Mouse (Mus musculus) G1E (cell line): ENCODE results near the gene Gna15. TPM values are rescaled to one million over a fixed set of nuclear protein-coding genes. Genes with fewer than 3 reads are reported as not detected.

Experiments used
- ATAC-seq: 2 replicates; pipeline ENCODE4 v1.8.0; 2016; ENCODE audit warnings: mild to moderate bottlenecking; ENCODE audit not compliant: insufficient number of reproducible peaks, poor library complexity, low FRiP score, severe bottlenecking; ENCODE audit errors: extremely low read depth
- DNase-seq: peaks from one replicate; pipeline ENCODE4 v3.0.0; 2012; ENCODE audit warnings: low spot score
- H3K27me3 ChIP-seq: 2 replicates; pipeline ENCODE4 v1.6.1; 2012; ENCODE audit warnings: mild to moderate bottlenecking, low read length, inconsistent platforms; ENCODE audit not compliant: insufficient read depth
- H3K36me3 ChIP-seq: replicated peaks from 2 replicates; pipeline ENCODE3; 2012; ENCODE audit warnings: mild to moderate bottlenecking, inconsistent platforms
- H3K4me1 ChIP-seq: 2 replicates; pipeline ENCODE4 v1.6.1; 2012; ENCODE audit warnings: low read depth, low read length, inconsistent platforms, mixed read lengths; ENCODE audit not compliant: insufficient read depth
- H3K4me3 ChIP-seq: 2 replicates; pipeline ENCODE4 v1.5.1; 2012; ENCODE audit warnings: low read depth, mild to moderate bottlenecking, inconsistent platforms, low read length, moderate library complexity, mixed read lengths
- H3K9me3 ChIP-seq: replicated peaks from 2 replicates; pipeline ENCODE4 v1.6.1; 2012; ENCODE audit warnings: inconsistent platforms
- CTCF ChIP-seq: IDR thresholded peaks from 2 replicates; pipeline ENCODE4 v1.5.1; 2012; ENCODE audit warnings: low read depth, low read length, inconsistent platforms, mixed read lengths
- GATA1 ChIP-seq: IDR thresholded peaks from 2 replicates; pipeline ENCODE4 v1.6.1; 2012; ENCODE audit warnings: borderline replicate concordance, low read length, inconsistent platforms, mixed read lengths
- GATA2 ChIP-seq: IDR thresholded peaks from 2 replicates; pipeline ENCODE4 v1.6.1; 2012; ENCODE audit warnings: low read depth, low read length, inconsistent platforms, borderline replicate concordance
- POLR2AphosphoS5 ChIP-seq: IDR thresholded peaks from 2 replicates; pipeline ENCODE4 v1.6.1; 2012; ENCODE audit warnings: low read depth, low read length, inconsistent platforms; ENCODE audit not compliant: insufficient replicate concordance
- TAL1 ChIP-seq: conservative IDR thresholded peaks from 2 replicates; pipeline ENCODE4 v1.6.1; 2012; ENCODE audit warnings: low read depth, low read length, inconsistent platforms, mixed read lengths
- polyA plus RNA-seq: library from polyadenylated mRNA; stranded (reverse); fragments of >175 nt; gene quantifications from 2 replicates; pipeline ENCODE4 v1.2.3, GENCODE M21; 2012
- total RNA-seq, 2 experiments: library from RNA; stranded (forward) in 1 of 2; stranded (reverse) in 1 of 2; fragments of 200-1000 nt in 1 of 2; fragments of >200 nt in 1 of 2; fragmentation: Nextera tagmentation in 1 of 2; gene quantifications; 2 replicates each; pipeline ENCODE4 v1.2.3; 2014 to 2017

The Gna15 gene
- total and polyA plus RNA-seq, 3 experiments: 16.5 to 22.5 (median 20.1) TPM

DNA sequence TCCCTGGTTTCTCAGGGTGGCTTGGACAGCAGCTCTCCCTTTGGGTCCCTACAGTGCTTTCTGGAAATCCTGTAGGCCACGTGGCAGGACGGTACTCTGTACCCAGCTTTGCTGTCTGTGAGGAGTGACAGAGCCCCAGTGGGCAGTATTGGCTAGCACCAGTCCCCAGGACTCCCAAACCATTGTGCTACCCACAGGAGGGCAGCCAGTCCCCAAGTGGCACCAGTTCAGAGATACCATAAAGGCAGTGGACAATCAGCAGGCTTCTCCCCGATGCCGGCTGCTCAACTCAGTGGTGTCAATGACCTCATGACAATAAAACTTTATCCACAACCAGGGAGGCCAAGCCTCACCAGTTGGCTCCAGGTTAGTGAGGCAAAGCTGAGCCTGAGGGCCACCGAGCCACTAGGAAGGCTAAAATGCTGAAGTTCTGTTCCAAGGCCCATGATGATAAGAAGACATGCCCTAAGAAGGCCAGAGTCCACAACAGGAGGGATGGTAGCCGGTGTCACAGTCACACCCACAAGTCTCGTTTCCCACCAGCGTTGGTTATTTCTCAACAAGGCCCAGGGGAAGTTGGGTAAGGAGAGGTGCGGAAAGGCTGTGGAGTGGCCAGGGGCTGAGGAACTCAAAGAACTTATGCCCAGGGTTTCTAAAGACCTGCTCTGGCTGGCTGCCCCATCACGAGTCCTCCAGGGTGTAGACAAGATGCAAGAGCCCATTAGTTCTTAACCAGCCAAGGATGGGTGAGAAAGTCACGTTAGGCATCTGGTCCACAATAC lies 29.6 kb downstream of the Gna15 start:
- no peaks in the 10 kb centered on the region for H3K9me3 ChIP-seq
- H3K36me3 ChIP-seq: peaks cover 69% of the 10 kb centered on the region
- H3K4me1 ChIP-seq: peaks cover 84% of the 10 kb centered on the region
- TF ChIP-seq CTCF (no peak), GATA1 (no peak), TAL1 (no peak), POLR2AphosphoS5 (no peak), GATA2 (no peak)
- H3K27me3 ChIP-seq: no peaks in the 10 kb centered on the region
- DNase-seq (no peak), ATAC-seq (no peak)
- H3K4me3 ChIP-seq: peak overlapping the region; percentile 97; the same call in 1 of the 2 replicates

GRCm38 (mm10) chr10:81493601-81494220 lies 30.3 kb downstream of the Gna15 start:
- no peaks in the 10 kb centered on the region for H3K27me3 ChIP-seq
- no peaks in the 10 kb centered on the region for H3K9me3 ChIP-seq
- H3K4me3 ChIP-seq: peak overlapping the region; percentile 97; the same call in 1 of the 2 replicates
- peaks cover 78% of the 10 kb centered on the region for H3K4me1 ChIP-seq
- peaks cover 69% of the 10 kb centered on the region for H3K36me3 ChIP-seq
- no peak for ATAC-seq
- no peak for DNase-seq
- TF ChIP-seq TAL1 (no peak), CTCF (no peak), POLR2AphosphoS5 (no peak), GATA1 (no peak), GATA2 (no peak)

- H3K9me3 ChIP-seq: no peaks in the 10 kb centered on the region
- peak overlapping the region; percentile 2; the same call in 1 of the 2 replicates for H3K4me3 ChIP-seq
- DNase-seq (no peak), ATAC-seq (no peak)
- H3K4me1 ChIP-seq: peaks cover 77% of the 10 kb centered on the region
- TF ChIP-seq GATA1 (no peak), GATA2 (no peak), POLR2AphosphoS5 (no peak), CTCF (no peak), TAL1 (no peak)
- no peaks in the 10 kb centered on the region; the same call in 1 of the 2 replicates for H3K27me3 ChIP-seq
- H3K36me3 ChIP-seq: peaks cover 75% of the 10 kb centered on the region
These were observed 31.3 kb downstream of the Gna15 start for GRCm38 (mm10) chr10:81492606-81493240.

- H3K36me3 ChIP-seq: peaks cover 92% of the 10 kb centered on the region
- DNase-seq (no peak), ATAC-seq (no peak)
- peaks cover 71% of the 10 kb centered on the region for H3K4me1 ChIP-seq
- H3K27me3 ChIP-seq: no peaks in the 10 kb centered on the region; the same call in 1 of the 2 replicates
- TF ChIP-seq POLR2AphosphoS5: no peak
- no peak for TF ChIP-seq GATA1
- no peak for TF ChIP-seq GATA2
- no peak for TF ChIP-seq CTCF
- no peak for TF ChIP-seq TAL1
- H3K9me3 ChIP-seq: no peaks in the 10 kb centered on the region
- H3K4me3 ChIP-seq: no peak overlapping the region
These were observed 33.0 kb downstream of the Gna15 start for GRCm38 (mm10) chr10:81491018-81491417.

DNA sequence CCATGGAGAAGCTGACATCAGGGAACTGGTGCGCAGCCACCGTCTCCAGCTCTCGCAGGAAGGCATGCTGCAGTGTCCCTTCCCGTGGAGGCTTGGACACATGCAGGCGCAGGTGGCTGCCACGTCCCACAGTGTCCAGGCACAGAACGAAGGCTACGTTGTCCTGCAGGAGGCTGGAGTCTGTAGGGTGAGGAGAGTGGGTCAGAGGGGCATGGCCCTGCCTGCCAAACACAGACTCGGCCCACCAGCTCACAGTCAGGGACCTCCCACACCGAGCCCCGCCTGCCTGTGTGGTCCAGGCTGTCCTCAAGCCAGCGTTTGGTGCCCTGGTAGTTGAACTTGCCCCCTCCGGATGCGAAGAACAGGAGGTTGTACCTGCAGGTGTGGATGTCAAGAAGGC lies 34.1 kb downstream of the Gna15 start:
- DNase-seq (no peak), ATAC-seq (no peak)
- Histone ChIP-seq H3K36me3 (peaks cover 100% of the 10 kb centered on the region), H3K9me3 (no peaks in the 10 kb centered on the region), H3K4me3 (no peak overlapping the region), H3K4me1 (peaks cover 67% of the 10 kb centered on the region), H3K27me3 (no peaks in the 10 kb centered on the region; the same call in 1 of the 2 replicates)
- no peak for TF ChIP-seq GATA2
- no peak for TF ChIP-seq CTCF
- TF ChIP-seq TAL1: no peak
- TF ChIP-seq POLR2AphosphoS5: no peak
- no peak for TF ChIP-seq GATA1

DNA sequence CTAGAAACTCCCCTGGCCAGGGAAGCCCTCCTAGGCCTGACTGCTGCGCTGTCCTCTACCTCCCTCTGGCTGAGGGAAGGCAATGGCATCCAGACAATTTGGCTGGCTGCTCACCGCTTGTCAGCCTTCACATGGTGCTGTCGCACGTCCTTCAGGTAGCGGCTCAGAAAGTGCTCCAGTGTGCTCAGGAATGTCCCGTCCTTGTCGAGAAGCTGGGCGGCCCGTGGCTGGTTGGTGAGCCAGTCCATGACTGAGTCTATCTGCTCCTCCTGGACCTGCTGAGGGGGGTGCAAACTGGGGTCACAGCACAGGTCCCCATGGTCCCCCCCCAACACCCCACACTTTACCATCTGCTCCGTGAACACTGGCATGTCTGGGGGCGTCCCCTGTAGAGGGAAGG lies 35.9 kb downstream of the Gna15 start:
- ATAC-seq (no peak), DNase-seq (no peak)
- Histone ChIP-seq H3K9me3 (no peaks in the 10 kb centered on the region), H3K4me3 (no peak overlapping the region), H3K4me1 (peaks cover 58% of the 10 kb centered on the region), H3K27me3 (no peaks in the 10 kb centered on the region; the same call in 1 of the 2 replicates), H3K36me3 (peaks cover 82% of the 10 kb centered on the region)
- TF ChIP-seq CTCF: no peak
- TF ChIP-seq POLR2AphosphoS5: no peak
- no peak for TF ChIP-seq GATA2
- no peak for TF ChIP-seq TAL1
- TF ChIP-seq GATA1: no peak
